32 mouse cellular contexts compared by ENCODE assay signal in the genomic region with DNA sequence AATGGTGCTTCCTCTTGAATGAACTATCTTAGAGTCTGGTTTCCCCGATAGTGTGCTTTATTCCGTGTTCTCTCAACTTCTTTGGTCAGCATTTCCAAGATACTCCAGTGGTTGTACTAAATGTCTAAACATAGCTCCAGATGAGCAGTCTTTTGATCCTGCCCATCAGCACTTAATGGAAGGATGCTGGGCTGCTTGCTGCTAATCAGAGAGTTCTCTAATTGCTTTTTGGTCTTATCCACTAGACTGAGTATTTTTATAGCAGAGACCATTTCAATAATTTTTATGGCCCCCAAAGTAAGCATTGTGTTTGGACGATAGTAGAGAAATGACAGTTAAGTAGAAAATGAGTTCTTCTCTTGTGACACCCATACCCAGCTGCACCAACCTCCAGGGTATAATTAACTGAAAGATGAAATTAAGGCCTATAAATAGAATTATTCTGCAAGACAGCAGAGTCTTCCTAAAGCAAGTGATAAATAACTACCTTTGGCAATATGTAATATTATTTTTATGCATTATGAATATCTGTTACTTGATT.
"Had no signal": no experiment of that assay in that cellular context is flagged by ENCODE, and none has a peak within 500 bp of the region (broad histone marks: within the 10 kb centered on the region; RNA-seq: fewer than 3 reads in every experiment).

No protein-coding gene starts in this region.

- H3K27ac ChIP-seq: left cerebral cortex, adult 2 months; limb, embryonic 10.5 days; limb, embryonic 12.5 days; limb, embryonic 13.5 days; limb, embryonic 15.5 days; liver, embryonic 12.5 days; liver, embryonic 13.5 days; liver, embryonic 14.5 days; liver, embryonic 15.5 days; lung, embryonic 15.5 days; macrophage; midbrain, embryonic 10.5 days; midbrain, embryonic 12.5 days; midbrain, embryonic 13.5 days; midbrain, embryonic 15.5 days had no signal

- H3K27me3 ChIP-seq: limb, embryonic 12.5 days; limb, embryonic 13.5 days; limb, embryonic 15.5 days; liver, embryonic 12.5 days; liver, embryonic 13.5 days; liver, embryonic 15.5 days; lung, embryonic 15.5 days; megakaryocyte, embryonic 14.5 days; midbrain, embryonic 12.5 days; midbrain, embryonic 13.5 days; midbrain, embryonic 15.5 days had no signal

- H3K4me3 ChIP-seq: left cerebral cortex, adult 2 months; limb, embryonic 10.5 days; limb, embryonic 12.5 days; limb, embryonic 13.5 days; limb, embryonic 15.5 days; liver, embryonic 12.5 days; liver, embryonic 13.5 days; liver, embryonic 15.5 days; lung, embryonic 15.5 days; megakaryocyte, embryonic 14.5 days; midbrain, embryonic 10.5 days; midbrain, embryonic 12.5 days; midbrain, embryonic 13.5 days; midbrain, embryonic 15.5 days; myocyte had no signal

- H3K4me1 ChIP-seq: limb, embryonic 10.5 days; limb, embryonic 12.5 days; limb, embryonic 13.5 days; limb, embryonic 15.5 days; liver, embryonic 12.5 days; liver, embryonic 13.5 days; liver, embryonic 15.5 days; lung, embryonic 15.5 days; megakaryocyte, embryonic 14.5 days; midbrain, embryonic 10.5 days; midbrain, embryonic 12.5 days; midbrain, embryonic 13.5 days; midbrain, embryonic 15.5 days had no signal

- ATAC-seq: liver, embryonic 12.5 days; liver, postnatal 0 days; lung, postnatal 0 days; midbrain, embryonic 13.5 days; midbrain, embryonic 15.5 days; midbrain, embryonic 16.5 days had no signal

- H3K36me3 ChIP-seq: limb, embryonic 10.5 days; limb, embryonic 12.5 days; limb, embryonic 13.5 days; limb, embryonic 15.5 days; liver, embryonic 12.5 days; liver, embryonic 13.5 days; liver, embryonic 15.5 days; lung, embryonic 15.5 days; midbrain, embryonic 10.5 days; midbrain, embryonic 12.5 days; midbrain, embryonic 13.5 days; midbrain, embryonic 15.5 days had no signal

- DNase-seq: left cerebral cortex, postnatal 4 days; liver; liver, embryonic 13.5 days; liver, postnatal 0 days; lung, adult 18-20 months; lung, adult 2 months; lung, embryonic 14.5 days; lung, postnatal 10 days; lung, postnatal 14 days; lung, postnatal 36 days; lung, postnatal 4 days; midbrain, embryonic 14.5 days had no signal

- H3K9ac ChIP-seq: limb, embryonic 12.5 days; limb, embryonic 13.5 days; limb, embryonic 15.5 days; liver, embryonic 12.5 days; liver, embryonic 13.5 days; liver, embryonic 14.5 days; liver, embryonic 15.5 days; liver, postnatal 0 days; lung, embryonic 14.5 days; lung, embryonic 15.5 days; midbrain, embryonic 12.5 days; midbrain, embryonic 13.5 days; midbrain, embryonic 15.5 days had no signal

- H3K9me3 ChIP-seq: limb, embryonic 10.5 days; limb, embryonic 12.5 days; limb, embryonic 13.5 days; limb, embryonic 15.5 days; liver, embryonic 12.5 days; liver, embryonic 13.5 days; liver, embryonic 15.5 days; lung, embryonic 15.5 days; megakaryocyte, embryonic 14.5 days; midbrain, embryonic 10.5 days; midbrain, embryonic 12.5 days; midbrain, embryonic 13.5 days; midbrain, embryonic 15.5 days had no signal

- H3K4me2 ChIP-seq: limb, embryonic 12.5 days; limb, embryonic 13.5 days; limb, embryonic 15.5 days; liver, embryonic 11.5 days; liver, embryonic 12.5 days; liver, embryonic 13.5 days; liver, embryonic 15.5 days; lung, embryonic 14.5 days; lung, embryonic 15.5 days; midbrain, embryonic 11.5 days; midbrain, embryonic 12.5 days; midbrain, embryonic 13.5 days; midbrain, embryonic 15.5 days had no signal
